Comparison of ENCODE assay signal across 26 mouse cellular contexts in the genomic region with DNA sequence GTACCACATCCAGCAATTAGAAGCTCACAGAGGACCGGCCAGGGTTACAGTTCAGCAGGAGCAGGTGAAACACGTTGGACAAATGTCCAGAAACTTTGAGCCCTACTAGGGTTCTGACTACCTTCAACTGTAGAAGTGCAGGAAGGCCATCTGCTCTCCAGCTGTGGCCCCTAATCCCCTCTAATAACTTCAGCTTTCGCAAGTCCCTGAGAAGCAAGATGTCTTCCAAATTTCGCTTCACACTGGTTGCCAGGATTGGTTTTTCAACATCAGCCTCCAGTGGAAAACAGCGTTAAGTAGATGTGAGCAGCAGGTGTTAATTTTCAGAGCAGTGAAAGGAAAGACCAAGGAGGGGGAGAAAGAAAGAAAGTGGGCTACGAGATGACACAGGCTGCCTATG.
DNase-seq lines count a peak whose midpoint lies in the region; ATAC-seq and TF ChIP-seq lines count a peak whose summit lies in the region.
"Had no signal": no experiment of that assay in that cellular context is flagged by ENCODE, and none has a peak within 500 bp of the region (broad histone marks: within the 10 kb centered on the region; RNA-seq: fewer than 3 reads in every experiment).

No protein-coding gene starts in this region.

- peak; percentile 35 for DNase-seq in forebrain, embryonic 11.5 days (ENCODE audit: low spot score)
- DNase-seq in heart, adult 8-10 months (ENCODE audit: low spot score), result peak; percentile 62
- no peak for DNase-seq in heart, postnatal 36 days
- peak; percentile 10 for DNase-seq in lung, postnatal 36 days
- no peak for DNase-seq in lung, postnatal 4 days
- DNase-seq in limb, embryonic 14.5 days (ENCODE audit: low spot score), result peak; percentile 33
- DNase-seq in thymus, adult 2 months, result no peak
- DNase-seq: adrenal gland, postnatal 14 days; cerebellum, adult 11-12 months; cerebellum, adult 9-11 months; kidney, adult 9 months; kidney, postnatal 10 days; layer of hippocampus, postnatal 36 days; liver, postnatal 0 days; retina, postnatal 1 day; right cerebral cortex, postnatal 14 days had no signal

- no peak overlapping the region for H3K27ac ChIP-seq in forebrain, embryonic 11.5 days (ENCODE audit: low read depth, low read length)
- no peak overlapping the region for H3K27ac ChIP-seq in forebrain, embryonic 16.5 days (ENCODE audit: low read length)
- no peak overlapping the region for H3K27ac ChIP-seq in limb, embryonic 14.5 days (replicated peaks; ENCODE audit: low read depth, low read length)
- H3K27ac ChIP-seq in thymus, adult 2 months (ENCODE audit: control insufficient read depth, insufficient read depth, low read length), result no peak overlapping the region
- H3K27ac ChIP-seq: hindbrain, embryonic 13.5 days; limb, embryonic 13.5 days; liver, embryonic 12.5 days; midbrain, embryonic 10.5 days; midbrain, embryonic 15.5 days; neural tube, embryonic 15.5 days had no signal

- no peaks in the 10 kb centered on the region for H3K4me1 ChIP-seq in forebrain, embryonic 11.5 days (replicated peaks; ENCODE audit: control insufficient read depth, insufficient read depth, low read length)
- no peaks in the 10 kb centered on the region for H3K4me1 ChIP-seq in forebrain, embryonic 16.5 days (replicated peaks; ENCODE audit: control insufficient read depth, insufficient read depth, low read length)
- peaks cover 29% of the 10 kb centered on the region for H3K4me1 ChIP-seq in limb, embryonic 14.5 days (ENCODE audit: control insufficient read depth, insufficient read depth, low read length)
- 0 out of 2 replicates have a peak, but pooled peaks cover 2% of the 10 kb centered on the region for H3K4me1 ChIP-seq in thymus, adult 2 months (replicated peaks; ENCODE audit: control insufficient read depth, insufficient read depth, low read length)
- H3K4me1 ChIP-seq: liver, embryonic 12.5 days; midbrain, embryonic 15.5 days had no signal

- H3K9ac ChIP-seq in forebrain, embryonic 11.5 days (ENCODE audit: low read length), result no peak overlapping the region
- no peak overlapping the region for H3K9ac ChIP-seq in forebrain, embryonic 16.5 days (replicated peaks; ENCODE audit: low read depth, low read length)
- H3K9ac ChIP-seq in limb, embryonic 14.5 days (ENCODE audit: low read depth, low read length, severe bottlenecking), result no peak overlapping the region
- H3K9ac ChIP-seq: hindbrain, embryonic 13.5 days; limb, embryonic 13.5 days; liver, embryonic 12.5 days; liver, postnatal 0 days; midbrain, embryonic 15.5 days; neural tube, embryonic 15.5 days had no signal

- no peak for TF ChIP-seq CTCF in thymus, adult 2 months (IDR thresholded peaks at IDR 0.05; ENCODE audit: borderline replicate concordance, control insufficient read depth, extremely low read depth, insufficient read depth, low read length, poor library complexity)

- no peaks in the 10 kb centered on the region for H3K27me3 ChIP-seq in forebrain, embryonic 11.5 days (ENCODE audit: control insufficient read depth, insufficient read depth, low read length)
- H3K27me3 ChIP-seq in forebrain, embryonic 16.5 days (replicated peaks; ENCODE audit: control insufficient read depth, insufficient read depth, low read length), result no peaks in the 10 kb centered on the region
- H3K27me3 ChIP-seq in limb, embryonic 14.5 days (ENCODE audit: control insufficient read depth, insufficient read depth, low read length), result no peaks in the 10 kb centered on the region
- no peaks in the 10 kb centered on the region for H3K27me3 ChIP-seq in thymus, adult 2 months (ENCODE audit: control insufficient read depth, insufficient read depth, low read length)
- H3K27me3 ChIP-seq: hindbrain, embryonic 13.5 days; limb, embryonic 13.5 days; liver, embryonic 12.5 days; midbrain, embryonic 15.5 days; neural tube, embryonic 15.5 days; Patski had no signal

- intact Hi-C loops in heart, postnatal 36 days (cut with DNase I), result no loop called here

- no peak overlapping the region for H3K4me3 ChIP-seq in forebrain, embryonic 11.5 days (ENCODE audit: low read depth, low read length)
- H3K4me3 ChIP-seq in forebrain, embryonic 16.5 days (replicated peaks; ENCODE audit: low read length), result no peak overlapping the region
- H3K4me3 ChIP-seq in limb, embryonic 14.5 days (replicated peaks; ENCODE audit: low read length), result no peak overlapping the region
- H3K4me3 ChIP-seq in thymus, adult 2 months (ENCODE audit: control insufficient read depth, insufficient read depth, low read length), result no peak overlapping the region
- H3K4me3 ChIP-seq: hindbrain, embryonic 13.5 days; limb, embryonic 13.5 days; liver, embryonic 12.5 days; midbrain, embryonic 10.5 days; midbrain, embryonic 15.5 days; neural tube, embryonic 15.5 days had no signal

- ATAC-seq in forebrain, embryonic 11.5 days (replicated peaks; ENCODE audit: low FRiP score), result no peak
- ATAC-seq in forebrain, embryonic 16.5 days, result no peak
- no peak for ATAC-seq in limb, embryonic 14.5 days (ENCODE audit: low FRiP score, low read depth)
- ATAC-seq: forebrain, embryonic 14.5 days; intestine, postnatal 0 days; liver, embryonic 12.5 days; liver, postnatal 0 days; midbrain, embryonic 15.5 days; Patski had no signal

- no peak overlapping the region for H3K4me2 ChIP-seq in forebrain, embryonic 11.5 days (ENCODE audit: low read depth, low read length, severe bottlenecking)
- no peak overlapping the region for H3K4me2 ChIP-seq in forebrain, embryonic 16.5 days (ENCODE audit: low read length)
- H3K4me2 ChIP-seq in limb, embryonic 14.5 days (replicated peaks; ENCODE audit: low read depth, low read length, severe bottlenecking), result no peak overlapping the region
- H3K4me2 ChIP-seq: hindbrain, embryonic 13.5 days; limb, embryonic 13.5 days; liver, embryonic 12.5 days; midbrain, embryonic 15.5 days; neural tube, embryonic 15.5 days had no signal

- H3K9me3 ChIP-seq in forebrain, embryonic 11.5 days (ENCODE audit: control insufficient read depth, low read length), result no peaks in the 10 kb centered on the region
- no peaks in the 10 kb centered on the region for H3K9me3 ChIP-seq in forebrain, embryonic 16.5 days (ENCODE audit: control insufficient read depth, low read length)
- H3K9me3 ChIP-seq in limb, embryonic 14.5 days (ENCODE audit: control insufficient read depth, low read length), result no peaks in the 10 kb centered on the region
- H3K9me3 ChIP-seq: hindbrain, embryonic 13.5 days; limb, embryonic 13.5 days; liver, embryonic 12.5 days; midbrain, embryonic 10.5 days; midbrain, embryonic 15.5 days; neural tube, embryonic 15.5 days had no signal

- 58% methylated on average over 6 of the region's 6 CpGs for WGBS in forebrain, embryonic 11.5 days
- 67% methylated on average over 6 of the region's 6 CpGs for WGBS in forebrain, embryonic 16.5 days
- 35% methylated on average over 6 of the region's 6 CpGs for WGBS in limb, embryonic 14.5 days
- 85% methylated on average over 6 of the region's 6 CpGs for WGBS in thymus, adult 2 months

- TF ChIP-seq POLR2A in limb, embryonic 14.5 days (IDR thresholded peaks at IDR 0.05; ENCODE audit: borderline replicate concordance, extremely low read depth, insufficient read depth, insufficient read length), result no peak
- TF ChIP-seq POLR2A in thymus, adult 2 months (IDR thresholded peaks at IDR 0.05; ENCODE audit: control insufficient read depth, extremely low read depth, insufficient read depth, low read length, poor library complexity), result no peak

- no peaks in the 10 kb centered on the region for H3K36me3 ChIP-seq in forebrain, embryonic 11.5 days (ENCODE audit: control insufficient read depth, insufficient read depth, low read length)
- no peaks in the 10 kb centered on the region for H3K36me3 ChIP-seq in forebrain, embryonic 16.5 days (ENCODE audit: control insufficient read depth, insufficient read depth)
- H3K36me3 ChIP-seq in limb, embryonic 14.5 days (ENCODE audit: control insufficient read depth, insufficient read depth, low read length), result 0 out of 2 replicates have a peak, but pooled peaks cover 4% of the 10 kb centered on the region
- H3K36me3 ChIP-seq in thymus, adult 2 months (ENCODE audit: control insufficient read depth, insufficient read depth, low read length), result no peaks in the 10 kb centered on the region
- H3K36me3 ChIP-seq: hindbrain, embryonic 13.5 days; midbrain, embryonic 10.5 days; midbrain, embryonic 15.5 days; neural tube, embryonic 15.5 days had no signal

Comparison
In these comparisons a context has a peak if more than half of its experiments do, and no peak if none do; other contexts are left out.
1. DNase-seq: peak in forebrain, embryonic 11.5 days (single experiment), heart, adult 8-10 months (single experiment), lung, postnatal 36 days (single experiment) and limb, embryonic 14.5 days (single experiment); none in heart, postnatal 36 days (0 of 2), lung, postnatal 4 days (0 of 2) and thymus, adult 2 months (single experiment).